Mouse (Mus musculus) MEL (cell line): ENCODE results near the gene Mmp25. TPM values are rescaled to one million over a fixed set of nuclear protein-coding genes. Genes with fewer than 3 reads are reported as not detected.
A peak's percentile ranks its signal among the peaks of the same experiment; 100 is the strongest.

Experiments used
- DNase-seq: peaks from one replicate; pipeline ENCODE4 v3.0.0; 2011; ENCODE audit warnings: low read depth, low spot score
- H3K27ac ChIP-seq: 2 replicates; pipeline ENCODE4 v1.5.1; 2012; ENCODE audit warnings: low read depth, mild to moderate bottlenecking, control low read depth, low read length, moderate library complexity; ENCODE audit not compliant: control insufficient read depth
- H3K27me3 ChIP-seq, 2 experiments: fragments of 150-350 bp in 1 of 2; sonication (generic) in 1 of 2; 2 replicates each; pipeline ENCODE4 v1.6.1; 2012; ENCODE audit warnings: low read length in 2 of 2, mild to moderate bottlenecking in 2 of 2, improper control_type of control experiment in 1 of 2, moderate library complexity in 1 of 2; ENCODE audit not compliant: insufficient read depth in 2 of 2, control insufficient read depth in 1 of 2
- H3K36me3 ChIP-seq, 2 experiments: 2 replicates each; pipeline ENCODE4 v1.6.1; 2012 to 2014; ENCODE audit warnings: low read length in 2 of 2, improper control_type of control experiment in 1 of 2, inconsistent platforms in 1 of 2, mild to moderate bottlenecking in 1 of 2; ENCODE audit not compliant: insufficient read depth in 2 of 2, control insufficient read depth in 1 of 2
- H3K4me1 ChIP-seq, 2 experiments: fragments of 150-350 bp in 1 of 2; sonication (generic) in 1 of 2; 2 replicates each; pipeline ENCODE4 v1.6.1; 2012; ENCODE audit warnings: low read length in 2 of 2, improper control_type of control experiment in 1 of 2, mild to moderate bottlenecking in 1 of 2; ENCODE audit not compliant: insufficient read depth in 2 of 2, control insufficient read depth in 1 of 2
- H3K4me3 ChIP-seq, 2 experiments: fragments of 150-350 bp in 1 of 2; sonication (generic) in 1 of 2; 2 replicates each; pipeline ENCODE4 v1.5.1; 2012; ENCODE audit warnings: low read depth in 2 of 2, low read length in 2 of 2, mild to moderate bottlenecking in 2 of 2, moderate library complexity in 2 of 2, control low read depth in 1 of 2, improper control_type of control experiment in 1 of 2; ENCODE audit not compliant: control insufficient read depth in 1 of 2, insufficient read depth in 1 of 2
- H3K79me2 ChIP-seq: 2 replicates; pipeline ENCODE4 v1.6.1; 2012; ENCODE audit warnings: mild to moderate bottlenecking, low read length, moderate library complexity; ENCODE audit not compliant: control insufficient read depth, poor library complexity, insufficient read depth
- H3K9ac ChIP-seq: 2 replicates; pipeline ENCODE4 v1.6.1; 2012; ENCODE audit warnings: low read depth, mild to moderate bottlenecking, control low read depth, low read length, moderate library complexity; ENCODE audit not compliant: control insufficient read depth, poor library complexity, severe bottlenecking
- H3K9me3 ChIP-seq: fragments of 150-350 bp; sonication (generic); replicated peaks from 2 replicates; pipeline ENCODE4 v1.6.1; 2012; ENCODE audit warnings: mild to moderate bottlenecking, low read length, improper control_type of control experiment, moderate library complexity; ENCODE audit not compliant: insufficient read depth
- CHD2 ChIP-seq: IDR thresholded peaks from 2 replicates; pipeline ENCODE4 v1.6.1; 2011; ENCODE audit warnings: low read length, improper control_type of control experiment
- CTCF ChIP-seq, 3 experiments: IDR thresholded peaks in 2 of 3; conservative IDR thresholded peaks in 1 of 3; 2 replicates each; pipeline ENCODE4 v1.5.1; 2011 to 2012; ENCODE audit warnings: low read length in 3 of 3, low read depth in 2 of 3, mild to moderate bottlenecking in 2 of 3, improper control_type of control experiment in 1 of 3, inconsistent platforms in 1 of 3, mixed read lengths in 1 of 3, moderate library complexity in 1 of 3; ENCODE audit not compliant: control insufficient read depth in 1 of 3, insufficient read depth in 1 of 3, poor library complexity in 1 of 3, severe bottlenecking in 1 of 3
- ETS1 ChIP-seq: IDR thresholded peaks from 2 replicates; pipeline ENCODE4 v1.6.1; 2012; ENCODE audit warnings: low read depth, mild to moderate bottlenecking, inconsistent platforms, low read length, improper control_type of control experiment, moderate library complexity
- JUND ChIP-seq: IDR thresholded peaks from 2 replicates; pipeline ENCODE4 v1.6.1; 2011; ENCODE audit warnings: low read depth, mild to moderate bottlenecking, improper control_type of control experiment, low read length
- KAT2A ChIP-seq: conservative IDR thresholded peaks from 2 replicates; pipeline ENCODE4 v1.6.1; 2012; ENCODE audit warnings: low read depth, low read length, improper control_type of control experiment, inconsistent platforms
- MAFK ChIP-seq: IDR thresholded peaks from 2 replicates; pipeline ENCODE4 v1.6.1; 2011; ENCODE audit warnings: low read depth, mild to moderate bottlenecking, low read length, improper control_type of control experiment, borderline replicate concordance
- MAX ChIP-seq: IDR thresholded peaks from 2 replicates; pipeline ENCODE4 v1.6.1; 2011; ENCODE audit warnings: low read length, improper control_type of control experiment
- MAZ ChIP-seq: IDR thresholded peaks from 2 replicates; pipeline ENCODE4 v1.6.1; 2012; ENCODE audit warnings: low read depth, mild to moderate bottlenecking, inconsistent platforms, low read length, improper control_type of control experiment
- MEF2A ChIP-seq: IDR thresholded peaks from 2 replicates; pipeline ENCODE4 v1.6.1; 2014; ENCODE audit warnings: low read depth, mild to moderate bottlenecking, inconsistent platforms, low read length, improper control_type of control experiment; ENCODE audit not compliant: poor library complexity, insufficient replicate concordance, severe bottlenecking; ENCODE audit errors: extremely low read depth
- MXI1 ChIP-seq: IDR thresholded peaks from 2 replicates; pipeline ENCODE4 v1.6.1; 2011; ENCODE audit warnings: mild to moderate bottlenecking, low read depth, low read length, improper control_type of control experiment
- MYB ChIP-seq: IDR thresholded peaks from 2 replicates; pipeline ENCODE4 v1.6.1; 2011; ENCODE audit warnings: mild to moderate bottlenecking, low read depth, low read length, improper control_type of control experiment
- NRF1 ChIP-seq: IDR thresholded peaks from 2 replicates; pipeline ENCODE4 v1.6.1; 2014; ENCODE audit warnings: low read depth, mild to moderate bottlenecking, inconsistent platforms, low read length, improper control_type of control experiment, moderate library complexity; ENCODE audit not compliant: poor library complexity, insufficient read depth, severe bottlenecking
- RAD21 ChIP-seq: IDR thresholded peaks from 2 replicates; pipeline ENCODE4 v1.6.1; 2011; ENCODE audit warnings: mild to moderate bottlenecking, low read depth, low read length, improper control_type of control experiment
- RCOR1 ChIP-seq: IDR thresholded peaks from 2 replicates; pipeline ENCODE4 v1.6.1; 2012; ENCODE audit warnings: low read depth, mild to moderate bottlenecking, inconsistent platforms, low read length, improper control_type of control experiment
- SIN3A ChIP-seq: IDR thresholded peaks from 2 replicates; pipeline ENCODE4 v1.6.1; 2012; ENCODE audit warnings: low read length, improper control_type of control experiment, inconsistent platforms
- SMC3 ChIP-seq: IDR thresholded peaks from 2 replicates; pipeline ENCODE4 v1.6.1; 2011; ENCODE audit warnings: low read depth, low read length, improper control_type of control experiment
- TBP ChIP-seq: IDR thresholded peaks from 2 replicates; pipeline ENCODE4 v1.8.0; 2011; ENCODE audit warnings: low read depth, low read length, improper control_type of control experiment
- TCF12 ChIP-seq: IDR thresholded peaks from 2 replicates; pipeline ENCODE4 v1.6.1; 2014; ENCODE audit warnings: low read depth, mild to moderate bottlenecking, inconsistent platforms, low read length, improper control_type of control experiment, moderate library complexity
- USF2 ChIP-seq, 2 experiments: IDR thresholded peaks; 2 replicates each; pipeline ENCODE4 v1.6.1; 2011 to 2012; ENCODE audit warnings: improper control_type of control experiment in 2 of 2, low read length in 2 of 2, borderline replicate concordance in 1 of 2, inconsistent platforms in 1 of 2, low read depth in 1 of 2, mild to moderate bottlenecking in 1 of 2; ENCODE audit not compliant: insufficient read depth in 1 of 2
- ZC3H11A ChIP-seq: IDR thresholded peaks from 2 replicates; pipeline ENCODE4 v1.6.1; 2012; ENCODE audit warnings: low read depth, mild to moderate bottlenecking, inconsistent platforms, low read length, improper control_type of control experiment
- ZKSCAN1 ChIP-seq: IDR thresholded peaks from 2 replicates; pipeline ENCODE4 v1.6.1; 2012; ENCODE audit warnings: low read depth, mild to moderate bottlenecking, inconsistent platforms, low read length, improper control_type of control experiment, moderate library complexity
- ZMIZ1 ChIP-seq: IDR thresholded peaks from 2 replicates; pipeline ENCODE4 v1.6.1; 2012; ENCODE audit warnings: low read depth, mild to moderate bottlenecking, inconsistent platforms, low read length, improper control_type of control experiment, moderate library complexity
- polyA plus RNA-seq, 2 experiments: library from polyadenylated mRNA; stranded (reverse) in 1 of 2; unstranded in 1 of 2; fragments of >175 nt in 1 of 2; fragments of >200 nt in 1 of 2; gene quantifications; 2 replicates each; pipeline versions ENCODE4 v1.2.1 to v1.2.4; 2012; ENCODE audit warnings: low replicate concordance in 2 of 2, low read depth in 1 of 2; ENCODE audit not compliant: insufficient read length in 2 of 2, insufficient read depth in 1 of 2, missing spikeins in 1 of 2
- total RNA-seq: library from RNA; depleted of rRNA; stranded (reverse); fragments of 300-350 nt; gene quantifications from 2 replicates; pipeline ENCODE4 v1.2.3, GENCODE M21; 2012

Mmp25 gene
- total and polyA plus RNA-seq, 3 experiments = 0.01 TPM; not detected in 2

GRCm38 (mm10) chr17:23631241-23631640 is 13.8 kb downstream of the Mmp25 start:
- Histone ChIP-seq H3K79me2 (no peaks in the 10 kb centered on the region), H3K4me1 (no peaks in the 10 kb centered on the region), H3K9ac (no peak overlapping the region), H3K9me3 (no peaks in the 10 kb centered on the region), H3K36me3 (no peaks in the 10 kb centered on the region), H3K27me3 (peaks cover 3 to 14% of the 10 kb centered on the region in 2 experiments; a peak in 2 of 4 replicates), H3K27ac (no peak overlapping the region), H3K4me3 (no peak overlapping the region)
- no peak for TF ChIP-seq MAX
- no peak for DNase-seq

GRCm38 (mm10) chr17:23630195-23631020 is 14.7 kb downstream of the Mmp25 start:
- H3K27me3 ChIP-seq = peaks cover 0 to 7% of the 10 kb centered on the region in 2 experiments; a peak in 2 of 4 replicates
- H3K36me3 ChIP-seq = no peaks in the 10 kb centered on the region
- H3K9me3 ChIP-seq = no peaks in the 10 kb centered on the region
- H3K79me2 ChIP-seq = no peaks in the 10 kb centered on the region
- H3K27ac ChIP-seq = no peak overlapping the region
- no peaks in the 10 kb centered on the region for H3K4me1 ChIP-seq
- H3K4me3 ChIP-seq = no peak overlapping the region
- peak; percentile 69 for DNase-seq
- H3K9ac ChIP-seq = no peak overlapping the region
- no peak for TF ChIP-seq MAFK
- no peak for TF ChIP-seq ZKSCAN1
- no peak for TF ChIP-seq CHD2
- TF ChIP-seq RCOR1 = no peak
- TF ChIP-seq KAT2A = no peak
- peak; percentile 66 for TF ChIP-seq RAD21
- TF ChIP-seq MYB = no peak
- no peak for TF ChIP-seq ZMIZ1
- no peak for TF ChIP-seq ETS1
- no peak for TF ChIP-seq MAX
- peak; percentile 62 to 91 (median 75) for TF ChIP-seq CTCF (IDR thresholded peaks at IDR 0.05 in 2 of 3, conservative IDR thresholded peaks at IDR 0.05 in 1 of 3; ENCODE audit: control insufficient read depth in 1 of 3, insufficient read depth in 1 of 3, low read depth in 2 of 3, low read length in 3 of 3, poor library complexity in 1 of 3, severe bottlenecking in 1 of 3)
- no peak for TF ChIP-seq TBP
- TF ChIP-seq MAZ = no peak
- TF ChIP-seq USF2 (IDR thresholded peaks at IDR 0.05; ENCODE audit: borderline replicate concordance in 1 of 2, insufficient read depth in 1 of 2, low read depth in 1 of 2, low read length in 2 of 2) = no peak
- TF ChIP-seq SIN3A = no peak
- no peak for TF ChIP-seq JUND
- no peak for TF ChIP-seq MXI1
- no peak for TF ChIP-seq MEF2A
- no peak for TF ChIP-seq NRF1
- TF ChIP-seq ZC3H11A = peak; percentile 53
- peak; percentile 61 for TF ChIP-seq SMC3
- no peak for TF ChIP-seq TCF12
